Mouse (Mus musculus): ENCODE data around the gene Ppp5c. TPM values are rescaled to one million over a fixed set of nuclear protein-coding genes. Genes with fewer than 3 reads are reported as not detected.

The Ppp5c gene
- total and polyA plus RNA-seq, 3 experiments = 94.2 to 249 (median 178) TPM

GRCm38 (mm10) chr7:17060782-17061605 lies 33.3 kb upstream of the Ppp5c start:
- peak; percentile 89 for DNase-seq (ENCODE audit: low read depth, low spot score)
- peaks cover 7% of the 10 kb centered on the region; the same call in 1 of the 2 replicates for H3K79me2 ChIP-seq (ENCODE audit: control insufficient read depth, insufficient read depth, low read length, poor library complexity)
- H3K9me3 ChIP-seq (replicated peaks; ENCODE audit: insufficient read depth, low read length) = no peaks in the 10 kb centered on the region
- peaks cover 0 to 30% of the 10 kb centered on the region in 2 experiments; a peak in 2 of 4 replicates for H3K36me3 ChIP-seq (ENCODE audit: control insufficient read depth in 1 of 2, insufficient read depth in 2 of 2, low read length in 2 of 2)
- peaks cover 13 to 46% of the 10 kb centered on the region in 2 experiments for H3K4me1 ChIP-seq (ENCODE audit: control insufficient read depth in 1 of 2, insufficient read depth in 2 of 2, low read length in 2 of 2)
- no peaks in the 10 kb centered on the region for H3K27me3 ChIP-seq (ENCODE audit: control insufficient read depth in 1 of 2, insufficient read depth in 2 of 2, low read length in 2 of 2)
- peak overlapping the region; percentile 55 to 66 for H3K4me3 ChIP-seq (ENCODE audit: control insufficient read depth in 1 of 2, insufficient read depth in 1 of 2, low read depth in 2 of 2, low read length in 2 of 2)
- peak overlapping the region; percentile 77 for H3K9ac ChIP-seq (ENCODE audit: control insufficient read depth, low read depth, low read length, poor library complexity, severe bottlenecking)
- peak overlapping the region; percentile 78 for H3K27ac ChIP-seq (ENCODE audit: control insufficient read depth, low read depth, low read length)
- TF ChIP-seq EP300 (IDR thresholded peaks at IDR 0.05; ENCODE audit: low read depth in 1 of 2, low read length in 2 of 2) (peak in 1 of 2 experiments; percentile 58; a peak in 2 of 4 replicates), CHD1 (IDR thresholded peaks at IDR 0.05; ENCODE audit: low read depth, low read length) (no peak), MYC (IDR thresholded peaks at IDR 0.05; ENCODE audit: low read depth, low read length) (0 out of 2 replicates have a peak, but pooled peaks have one; percentile 44), SIN3A (IDR thresholded peaks at IDR 0.05; ENCODE audit: low read length) (peak; percentile 79; the same call in 1 of the 2 replicates), NELFE (IDR thresholded peaks at IDR 0.05; ENCODE audit: low read depth, low read length) (peak; percentile 45; the same call in 1 of the 2 replicates), POLR2AphosphoS2 (IDR thresholded peaks at IDR 0.05; ENCODE audit: low read length) (no peak; the same call in 1 of the 2 replicates), MAX (IDR thresholded peaks at IDR 0.05; ENCODE audit: low read length) (peak; percentile 78), RCOR1 (IDR thresholded peaks at IDR 0.05; ENCODE audit: low read depth, low read length) (no peak), CTCF (IDR thresholded peaks at IDR 0.05 in 2 of 3, conservative IDR thresholded peaks at IDR 0.05 in 1 of 3; ENCODE audit: control insufficient read depth in 1 of 3, insufficient read depth in 1 of 3, low read depth in 2 of 3, low read length in 3 of 3, poor library complexity in 1 of 3, severe bottlenecking in 1 of 3) (peak; percentile 52 to 61 (median 60)), POLR2AphosphoS5 (IDR thresholded peaks at IDR 0.05; ENCODE audit: borderline replicate concordance, low read depth, low read length) (no peak), SMC3 (IDR thresholded peaks at IDR 0.05; ENCODE audit: low read depth, low read length) (no peak), ELF1 (IDR thresholded peaks at IDR 0.05; ENCODE audit: low read depth, low read length) (0 out of 2 replicates have a peak, but pooled peaks have one; percentile 24), ZNF384 (IDR thresholded peaks at IDR 0.05; ENCODE audit: low read depth, low read length) (no peak), USF1 (IDR thresholded peaks at IDR 0.05; ENCODE audit: low read depth, low read length) (peak; percentile 34; the same call in 1 of the 2 replicates), TAL1 (IDR thresholded peaks at IDR 0.05; ENCODE audit: low read length) (no peak), BHLHE40 (IDR thresholded peaks at IDR 0.05; ENCODE audit: borderline replicate concordance, low read depth, low read length) (peak; percentile 50; the same call in 1 of the 2 replicates), TCF12 (IDR thresholded peaks at IDR 0.05; ENCODE audit: low read depth, low read length) (peak; percentile 64), GATA1 (IDR thresholded peaks at IDR 0.05; ENCODE audit: low read depth, low read length) (no peak), ZC3H11A (IDR thresholded peaks at IDR 0.05; ENCODE audit: low read depth, low read length) (no peak), KAT2A (conservative IDR thresholded peaks at IDR 0.05; ENCODE audit: low read depth, low read length) (no peak), ZKSCAN1 (IDR thresholded peaks at IDR 0.05; ENCODE audit: low read depth, low read length) (no peak), HCFC1 (IDR thresholded peaks at IDR 0.05; ENCODE audit: low read depth, low read length) (peak; percentile 70), CHD2 (IDR thresholded peaks at IDR 0.05; ENCODE audit: low read length) (no peak), MAZ (IDR thresholded peaks at IDR 0.05; ENCODE audit: low read depth, low read length) (peak; percentile 94), E2F4 (IDR thresholded peaks at IDR 0.05; ENCODE audit: borderline replicate concordance, low read depth, low read length) (no peak), JUND (IDR thresholded peaks at IDR 0.05; ENCODE audit: low read depth, low read length) (no peak), MAFK (IDR thresholded peaks at IDR 0.05; ENCODE audit: borderline replicate concordance, low read depth, low read length) (no peak), UBTF (IDR thresholded peaks at IDR 0.05; ENCODE audit: borderline replicate concordance, insufficient read depth, low read depth, low read length) (no peak), POLR2A (IDR thresholded peaks at IDR 0.05; ENCODE audit: control insufficient read depth in 1 of 2, insufficient read depth in 1 of 2, low read depth in 1 of 2, low read length in 2 of 2, poor library complexity in 1 of 2) (peak; percentile 25 to 57; a peak in 1 of 4 replicates), MYB (IDR thresholded peaks at IDR 0.05; ENCODE audit: low read depth, low read length) (peak; percentile 33; the same call in 1 of the 2 replicates), MEF2A (IDR thresholded peaks at IDR 0.05; ENCODE audit: extremely low read depth, insufficient replicate concordance, low read depth, low read length, poor library complexity, severe bottlenecking) (peak; percentile 59; the same call in 1 of the 2 replicates), ETS1 (IDR thresholded peaks at IDR 0.05; ENCODE audit: low read depth, low read length) (peak; percentile 87), TBP (IDR thresholded peaks at IDR 0.05; ENCODE audit: low read depth, low read length) (0 out of 2 replicates have a peak, but pooled peaks have one; percentile 41), USF2 (IDR thresholded peaks at IDR 0.05; ENCODE audit: borderline replicate concordance in 1 of 2, insufficient read depth in 1 of 2, low read depth in 1 of 2, low read length in 2 of 2) (no peak), ZMIZ1 (IDR thresholded peaks at IDR 0.05; ENCODE audit: low read depth, low read length) (0 out of 2 replicates have a peak, but pooled peaks have one; percentile 43)
